Mouse (Mus musculus): ENCODE data around the gene Mlxipl. TPM values are rescaled to one million over a fixed set of nuclear protein-coding genes. Genes with fewer than 3 reads are reported as not detected.

The Mlxipl gene
- polyA plus RNA-seq, 1 experiment, result not detected

- TF ChIP-seq GATA1 (IDR thresholded peaks at IDR 0.05; ENCODE audit: low read length), result no peak
These were observed 13.3 kb upstream of the Mlxipl start for GRCm38 (mm10) chr5:135076368-135076767.

- no peak for TF ChIP-seq GATA1 (IDR thresholded peaks at IDR 0.05; ENCODE audit: low read length)
These were observed 12.7 kb upstream of the Mlxipl start for GRCm38 (mm10) chr5:135076931-135077505.

- TF ChIP-seq GATA1 (IDR thresholded peaks at IDR 0.05; ENCODE audit: low read length), result no peak
These were observed 11.9 kb upstream of the Mlxipl start, which contains the start of gene Vps37d for GRCm38 (mm10) chr5:135077564-135078481. Gene Vps37d (minus strand): TSS chr5:135078266.

GRCm38 (mm10) chr5:135078482-135078810 lies 11.2 kb upstream of the Mlxipl start:
- no peak for TF ChIP-seq GATA1 (IDR thresholded peaks at IDR 0.05; ENCODE audit: low read length)

- TF ChIP-seq GATA1 (IDR thresholded peaks at IDR 0.05; ENCODE audit: low read length), result no peak
These were observed 10.1 kb upstream of the Mlxipl start for GRCm38 (mm10) chr5:135079578-135079977.

GRCm38 (mm10) chr5:135080539-135080938 lies 9.2 kb upstream of the Mlxipl start:
- TF ChIP-seq GATA1 (IDR thresholded peaks at IDR 0.05; ENCODE audit: low read length), result no peak

GRCm38 (mm10) chr5:135086871-135087270 lies 2.8 kb upstream of the Mlxipl start:
- TF ChIP-seq GATA1 (IDR thresholded peaks at IDR 0.05; ENCODE audit: low read length), result no peak

GRCm38 (mm10) chr5:135100981-135101380 lies 11.3 kb downstream of the Mlxipl start:
- TF ChIP-seq GATA1 (IDR thresholded peaks at IDR 0.05; ENCODE audit: low read length), result no peak

GRCm38 (mm10) chr5:135103999-135104660 lies 14.4 kb downstream of the Mlxipl start:
- no peak for TF ChIP-seq GATA1 (IDR thresholded peaks at IDR 0.05; ENCODE audit: low read length)

- TF ChIP-seq GATA1 (IDR thresholded peaks at IDR 0.05; ENCODE audit: low read length), result no peak
These were observed 17.1 kb downstream of the Mlxipl start for GRCm38 (mm10) chr5:135106758-135107256.

- TF ChIP-seq GATA1 (IDR thresholded peaks at IDR 0.05; ENCODE audit: low read length), result no peak
These were observed 18.1 kb downstream of the Mlxipl start for GRCm38 (mm10) chr5:135107521-135108501.

GRCm38 (mm10) chr5:135109017-135109416 lies 19.3 kb downstream of the Mlxipl start:
- no peak for TF ChIP-seq GATA1 (IDR thresholded peaks at IDR 0.05; ENCODE audit: low read length)

- TF ChIP-seq GATA1 (IDR thresholded peaks at IDR 0.05; ENCODE audit: low read length), result no peak
These were observed 19.7 kb downstream of the Mlxipl start for GRCm38 (mm10) chr5:135109426-135109825.

GRCm38 (mm10) chr5:135109976-135110375 lies 20.3 kb downstream of the Mlxipl start:
- no peak for TF ChIP-seq GATA1 (IDR thresholded peaks at IDR 0.05; ENCODE audit: low read length)

GRCm38 (mm10) chr5:135113782-135114181 lies 24.1 kb downstream of the Mlxipl start:
- TF ChIP-seq GATA1 (IDR thresholded peaks at IDR 0.05; ENCODE audit: low read length), result no peak
